Mouse (Mus musculus) ES-Bruce4 (cell line): Measurements from ENCODE around the gene Gps1. TPM values are rescaled to one million over a fixed set of nuclear protein-coding genes. Genes with fewer than 3 reads are reported as not detected.
"Not testable (repeated sequence)": the region's sequence is repeated elsewhere in the genome, so short reads cannot be mapped to it uniquely, and the experiment has no call there.

ENCODE experiments used
- H3K27ac ChIP-seq: 2 replicates; pipeline ENCODE4 v1.5.1; 2012; ENCODE audit warnings: low read length, inconsistent platforms; ENCODE audit not compliant: insufficient read depth
- H3K27me3 ChIP-seq: 2 replicates; pipeline ENCODE4 v1.6.1; 2012; ENCODE audit warnings: mild to moderate bottlenecking, low read length, inconsistent platforms; ENCODE audit not compliant: control insufficient read depth, poor library complexity, insufficient read depth, severe bottlenecking
- H3K36me3 ChIP-seq: 2 replicates; pipeline ENCODE4 v1.6.1; 2012; ENCODE audit warnings: inconsistent platforms, mild to moderate bottlenecking, low read length, moderate library complexity; ENCODE audit not compliant: control insufficient read depth, poor library complexity, insufficient read depth, severe bottlenecking
- H3K4me1 ChIP-seq: one replicate; pipeline ENCODE4 v1.8.1; 2011; ENCODE audit warnings: low read length; ENCODE audit not compliant: control insufficient read depth, insufficient read depth
- H3K4me3 ChIP-seq: 2 replicates; pipeline ENCODE4 v1.5.1; 2011; ENCODE audit warnings: low read depth, mild to moderate bottlenecking, low read length
- H3K9ac ChIP-seq: 2 replicates; pipeline ENCODE4 v1.6.1; 2012; ENCODE audit warnings: low read depth, mild to moderate bottlenecking, inconsistent platforms; ENCODE audit not compliant: poor library complexity, severe bottlenecking
- H3K9me3 ChIP-seq: replicated peaks from 2 replicates; pipeline ENCODE4 v1.6.1; 2012; ENCODE audit warnings: mild to moderate bottlenecking, low read length, inconsistent platforms; ENCODE audit not compliant: control insufficient read depth, poor library complexity, insufficient read depth, severe bottlenecking
- CTCF ChIP-seq: IDR thresholded peaks from one replicate; pipeline ENCODE4 v1.8.1; 2011; ENCODE audit warnings: low read depth, low read length
- EP300 ChIP-seq: IDR thresholded peaks from 2 replicates; pipeline ENCODE4 v1.6.1; 2011; ENCODE audit warnings: low read depth, low read length; ENCODE audit not compliant: insufficient read depth
- POLR2A ChIP-seq: IDR thresholded peaks from one replicate; pipeline ENCODE4 v1.8.1; 2011; ENCODE audit warnings: low read length; ENCODE audit not compliant: insufficient read depth
- polyA plus RNA-seq: library from polyadenylated mRNA; stranded (reverse); fragments of >200 nt; gene quantifications from 2 replicates; pipeline ENCODE4 v1.2.4, GENCODE M21; 2011; ENCODE audit warnings: low read depth; ENCODE audit not compliant: missing spikeins, insufficient read depth, insufficient read length

The Gps1 gene
- polyA plus RNA-seq, 1 experiment = 92.0 TPM

- TF ChIP-seq EP300 = no peak
- TF ChIP-seq POLR2A = no peak
- no peak for TF ChIP-seq CTCF
- Histone ChIP-seq H3K27me3 (no peaks in the 10 kb centered on the region), H3K4me3 (no peak overlapping the region), H3K9ac (no peak overlapping the region), H3K27ac (no peak overlapping the region), H3K36me3 (no peaks in the 10 kb centered on the region), H3K9me3 (peaks cover under 1% of the 10 kb centered on the region; the same call in 1 of the 2 replicates), H3K4me1 (no peaks in the 10 kb centered on the region)
Observed at GRCm38 (mm10) chr11:120751606-120752005, 32.5 kb upstream of the Gps1 start.

DNA sequence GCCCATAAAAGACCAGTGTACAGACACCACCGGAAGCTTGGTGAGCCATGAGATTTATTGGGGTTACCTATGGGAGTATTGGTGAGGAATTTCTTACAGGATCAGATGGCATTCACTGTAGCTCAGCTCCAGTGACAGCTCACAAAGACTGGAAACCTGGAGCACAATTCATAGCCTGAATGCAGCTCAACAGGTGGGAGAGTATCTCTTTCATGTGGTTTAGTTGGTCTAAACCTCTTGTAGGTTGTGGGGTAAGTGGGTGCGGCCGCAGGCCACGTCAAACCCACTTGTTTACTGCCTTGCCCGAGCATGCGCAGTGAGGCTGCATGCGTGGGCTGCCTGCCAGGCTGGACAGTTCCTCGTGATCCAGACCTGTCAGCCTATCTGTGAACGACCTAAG, 23.8 kb upstream of the Gps1 start:
- H3K4me3 ChIP-seq = no peak overlapping the region
- H3K9me3 ChIP-seq = peaks cover 19% of the 10 kb centered on the region
- no peak for TF ChIP-seq POLR2A
- TF ChIP-seq CTCF = no peak
- no peak for TF ChIP-seq EP300

GRCm38 (mm10) chr11:120761811-120762671, 22.0 kb upstream of the Gps1 start:
- no peak overlapping the region for H3K9ac ChIP-seq
- peaks cover 2% of the 10 kb centered on the region for H3K4me1 ChIP-seq
- H3K4me3 ChIP-seq = no peak overlapping the region
- peaks cover 14% of the 10 kb centered on the region for H3K9me3 ChIP-seq
- H3K36me3 ChIP-seq = no peaks in the 10 kb centered on the region
- H3K27me3 ChIP-seq = no peaks in the 10 kb centered on the region
- no peak for TF ChIP-seq CTCF
- no peak for TF ChIP-seq EP300
- no peak for TF ChIP-seq POLR2A
- H3K27ac ChIP-seq = no peak overlapping the region

More for the DNA sequence above, 23.8 kb upstream of the Gps1 start:
- Histone ChIP-seq H3K27ac (no peak overlapping the region), H3K9ac (no peak overlapping the region), H3K4me1 (peaks cover 2% of the 10 kb centered on the region), H3K36me3 (no peaks in the 10 kb centered on the region), H3K27me3 (no peaks in the 10 kb centered on the region)

DNA sequence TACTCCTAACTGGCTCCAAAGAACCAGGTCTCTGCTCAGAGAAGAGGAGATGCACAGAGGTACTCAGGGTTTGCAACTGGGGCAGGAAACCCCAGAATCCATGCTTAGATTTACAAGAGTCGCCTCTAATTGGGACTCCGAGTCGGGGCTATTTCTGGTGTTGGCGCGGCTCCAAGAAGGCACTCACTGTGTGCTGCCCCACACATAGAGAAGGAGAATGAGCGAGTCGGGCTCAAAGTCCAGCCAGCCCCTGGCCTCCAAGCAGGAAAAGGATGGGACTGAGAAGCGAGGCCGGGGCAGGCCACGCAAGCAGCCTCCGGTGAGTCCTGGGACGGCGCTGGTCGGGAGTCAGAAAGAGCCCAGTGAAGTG, 21.4 kb upstream of the Gps1 start, which contains the start of gene Hmga1b:
TSS of gene Hmga1b (plus strand) at position 123 of the 370 bp plus-strand sequence.
- Histone ChIP-seq H3K4me3 (peak within 1 kb of the TSS; percentile 39), H3K9me3 (peaks cover 12% of the 10 kb centered on the region)
- not testable (repeated sequence) for H3K27ac ChIP-seq, H3K27me3 ChIP-seq, H3K4me1 ChIP-seq, H3K9ac ChIP-seq, H3K36me3 ChIP-seq

- not testable (repeated sequence) for H3K4me1 ChIP-seq, H3K9me3 ChIP-seq, H3K9ac ChIP-seq, H3K27me3 ChIP-seq, H3K36me3 ChIP-seq, H3K27ac ChIP-seq
- H3K4me3 ChIP-seq = peak overlapping the region; percentile 39
Observed at GRCm38 (mm10) chr11:120763121-120763999, 20.7 kb upstream of the Gps1 start.

GRCm38 (mm10) chr11:120767023-120767422, 17.0 kb upstream of the Gps1 start:
- H3K27me3 ChIP-seq, H3K9ac ChIP-seq, H3K27ac ChIP-seq, H3K36me3 ChIP-seq, H3K9me3 ChIP-seq, H3K4me1 ChIP-seq, H3K4me3 ChIP-seq: not testable (repeated sequence)
